Mouse (Mus musculus) myocyte (in vitro differentiated cells): ENCODE measurements around the gene Rbm33.

Source experiments
- CEBPB ChIP-seq: IDR thresholded peaks from 2 replicates; pipeline ENCODE4 v1.6.1; 2011; ENCODE audit warnings: mild to moderate bottlenecking, moderate library complexity; ENCODE audit not compliant: poor library complexity, insufficient read depth, severe bottlenecking
- E2F4 ChIP-seq: IDR thresholded peaks from one replicate; pipeline ENCODE4 v1.6.1; 2011; ENCODE audit warnings: mild to moderate bottlenecking, control low read depth, moderate library complexity; ENCODE audit not compliant: insufficient read depth
- MAX ChIP-seq: IDR thresholded peaks from one replicate; pipeline ENCODE4 v1.6.1; 2011; ENCODE audit warnings: low read depth, mild to moderate bottlenecking, control low read depth
- MYOD1 ChIP-seq, 3 experiments: IDR thresholded peaks; one replicate each; pipeline ENCODE4 v1.6.1; 2011; ENCODE audit warnings: control low read depth in 2 of 3, low read depth in 2 of 3, mild to moderate bottlenecking in 2 of 3, moderate library complexity in 1 of 3; ENCODE audit not compliant: insufficient read length in 2 of 3, control insufficient read depth in 1 of 3
- MYOG ChIP-seq, 3 experiments: IDR thresholded peaks; one replicate each; pipeline ENCODE4 v1.6.1; 2011; ENCODE audit warnings: control low read depth in 2 of 3, low read depth in 2 of 3, mild to moderate bottlenecking in 2 of 3; ENCODE audit not compliant: insufficient read length in 2 of 3, control insufficient read depth in 1 of 3, insufficient read depth in 1 of 3
- POLR2A ChIP-seq: IDR thresholded peaks from one replicate; pipeline ENCODE4 v1.6.1; 2011; ENCODE audit warnings: low read depth, mild to moderate bottlenecking, control low read depth, moderate library complexity; ENCODE audit not compliant: insufficient read length
- POLR2AphosphoS2 ChIP-seq: IDR thresholded peaks from one replicate; pipeline ENCODE4 v1.6.1; 2011; ENCODE audit warnings: low read depth, control low read depth; ENCODE audit not compliant: insufficient read length
- SRF ChIP-seq: IDR thresholded peaks from one replicate; pipeline ENCODE4 v1.6.1; 2011; ENCODE audit warnings: low read depth; ENCODE audit not compliant: control insufficient read depth, insufficient read length
- TCF12 ChIP-seq: IDR thresholded peaks from one replicate; pipeline ENCODE4 v1.6.1; 2011; ENCODE audit warnings: mild to moderate bottlenecking, control low read depth; ENCODE audit not compliant: poor library complexity, insufficient read depth, severe bottlenecking
- USF1 ChIP-seq: IDR thresholded peaks from one replicate; pipeline ENCODE4 v1.6.1; 2011; ENCODE audit warnings: low read depth, mild to moderate bottlenecking, control low read depth, moderate library complexity

DNA sequence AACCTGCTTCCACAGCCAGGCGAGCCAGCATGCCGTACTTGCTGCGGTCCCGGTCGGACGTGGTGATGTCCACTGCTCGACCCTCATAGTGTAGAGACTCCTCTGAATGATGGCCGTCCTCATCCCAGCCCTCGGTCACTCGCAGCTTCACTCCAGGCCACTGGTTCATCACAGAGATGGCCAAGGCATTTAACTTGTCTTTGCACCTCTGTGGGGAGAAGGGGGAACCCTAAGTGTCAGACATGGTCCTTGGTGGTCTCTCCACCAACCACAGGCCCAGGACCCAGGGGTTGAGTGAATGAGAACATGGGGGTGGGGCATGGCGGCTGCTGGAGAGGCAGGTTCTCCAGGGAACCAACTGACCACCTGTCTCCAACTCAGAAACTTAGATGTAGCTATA lies 144.5 kb downstream of the Rbm33 start:
- TF ChIP-seq POLR2A: no peak
- no peak for TF ChIP-seq E2F4
- TF ChIP-seq POLR2AphosphoS2: no peak
- no peak for TF ChIP-seq USF1
- no peak for TF ChIP-seq TCF12
- no peak for TF ChIP-seq MYOD1 (IDR thresholded peaks at IDR 0.05; ENCODE audit: control insufficient read depth in 1 of 3, insufficient read length in 2 of 3, low read depth in 2 of 3)
- no peak for TF ChIP-seq MAX
- TF ChIP-seq CEBPB: no peak
- no peak for TF ChIP-seq MYOG (IDR thresholded peaks at IDR 0.05; ENCODE audit: control insufficient read depth in 1 of 3, insufficient read depth in 1 of 3, insufficient read length in 2 of 3, low read depth in 2 of 3)
- no peak for TF ChIP-seq SRF
